18 mouse cellular contexts compared by ENCODE assay signal in genomic region chr16:37519721-37520120, GRCm38 (mm10). TPM values are rescaled to one million over a fixed set of nuclear protein-coding genes. Genes with fewer than 3 reads are reported as not detected.
A peak's percentile ranks its signal among the peaks of the same experiment; 100 is the strongest.
DNase-seq lines count a peak whose midpoint lies in the region; ATAC-seq and TF ChIP-seq lines count a peak whose summit lies in the region.
"Had no signal": no experiment of that assay in that cellular context is flagged by ENCODE, and none has a peak within 500 bp of the region (broad histone marks: within the 10 kb centered on the region; RNA-seq: fewer than 3 reads in every experiment).

No protein-coding gene starts in this region.

- peak overlapping the region; percentile 7; the same call in 1 of the 2 replicates for H3K27ac ChIP-seq in intestine, postnatal 0 days (ENCODE audit: low read depth, low read length)
- no peak overlapping the region for H3K27ac ChIP-seq in intestine, embryonic 16.5 days (ENCODE audit: low read length)
- H3K27ac ChIP-seq in CH12.LX (ENCODE audit: insufficient read depth, low read depth), result peak overlapping the region; percentile 17; the same call in 1 of the 2 replicates

- peaks cover 20% of the 10 kb centered on the region for H3K79me2 ChIP-seq in CH12.LX (replicated peaks; ENCODE audit: control insufficient read depth, extremely low read depth, insufficient read depth, poor library complexity, severe bottlenecking)

- no peak for TF ChIP-seq RAD21 in CH12.LX (IDR thresholded peaks at IDR 0.05; ENCODE audit: low read depth, low read length)

- no peak for ATAC-seq in intestine, postnatal 0 days
- no peak for ATAC-seq in intestine, embryonic 16.5 days
- ATAC-seq: activated CD4-positive, CD25-positive, alpha-beta regulatory T cell, adult 4 months; CD4-positive, CD25-positive, alpha-beta regulatory T cell, adult 4 months; Patski had no signal

- peak; percentile 61 for TF ChIP-seq POLR2A in CH12.LX (IDR thresholded peaks at IDR 0.05; ENCODE audit: low read depth, low read length)

- dilution Hi-C loops in CH12.LX (cut with MboI; ENCODE audit: extremely low pct_ligation_motif_present, extremely low pct_unique_long_range_greater_than_20kb, low sequenced_read_pairs), result no loop called here

- H3K36me3 ChIP-seq in intestine, postnatal 0 days (ENCODE audit: control insufficient read depth, insufficient read depth), result peaks cover 38% of the 10 kb centered on the region
- peaks cover 16% of the 10 kb centered on the region for H3K36me3 ChIP-seq in intestine, embryonic 16.5 days (ENCODE audit: control insufficient read depth, insufficient read depth, low read length)
- H3K36me3 ChIP-seq in CH12.LX (replicated peaks in 1 of 2; ENCODE audit: control insufficient read depth in 1 of 2, insufficient read depth in 1 of 2, low read length in 1 of 2), result peaks cover 61 to 94% of the 10 kb centered on the region in 2 experiments

- no peak for DNase-seq in CH12.LX (ENCODE audit: extremely low read depth)
- no peak for DNase-seq in left cerebral cortex, adult 11 months (ENCODE audit: low spot score)
- DNase-seq: adrenal gland, adult 2 months; adrenal gland, adult 8-10 months; adrenal gland, postnatal 10 days; adrenal gland, postnatal 14 days; adrenal gland, postnatal 25 days; adrenal gland, postnatal 36 days; B cell, adult 2 months; cerebellum, adult 11 months; cerebellum, adult 11-12 months; cerebellum, adult 18-20 months; cerebellum, adult 2 months had no signal

- no peak overlapping the region for H3K4me2 ChIP-seq in intestine, postnatal 0 days (replicated peaks; ENCODE audit: low read depth)
- H3K4me2 ChIP-seq in intestine, embryonic 16.5 days (ENCODE audit: low read depth, low read length), result no peak overlapping the region
- H3K4me2 ChIP-seq in CH12.LX (ENCODE audit: insufficient read depth, low read depth, poor library complexity, severe bottlenecking), result no peak overlapping the region

- 78% methylated on average over 1 of the region's 1 CpGs for WGBS in intestine, postnatal 0 days
- WGBS in intestine, embryonic 16.5 days, result 97% methylated on average over 1 of the region's 1 CpGs

- TF ChIP-seq CTCF in intestine, postnatal 0 days (IDR thresholded peaks at IDR 0.05; ENCODE audit: low read depth), result no peak
- no peak for TF ChIP-seq CTCF in CH12.LX (conservative IDR thresholded peaks at IDR 0.05 in 1 of 2, IDR thresholded peaks at IDR 0.05 in 1 of 2; ENCODE audit: low read depth in 2 of 2, low read length in 2 of 2)

- no peak overlapping the region for H3K4me3 ChIP-seq in intestine, postnatal 0 days (ENCODE audit: low read depth, low read length)
- no peak overlapping the region for H3K4me3 ChIP-seq in intestine, embryonic 16.5 days (ENCODE audit: low read length)
- no peak overlapping the region for H3K4me3 ChIP-seq in CH12.LX (replicated peaks in 1 of 3; ENCODE audit: low read depth in 2 of 3, low read length in 2 of 3, poor library complexity in 1 of 3)

- H3K4me1 ChIP-seq in intestine, postnatal 0 days (replicated peaks; ENCODE audit: control insufficient read depth, insufficient read depth, low read length), result no peaks in the 10 kb centered on the region
- no peaks in the 10 kb centered on the region for H3K4me1 ChIP-seq in intestine, embryonic 16.5 days (ENCODE audit: control insufficient read depth, insufficient read depth, low read length)
- H3K4me1 ChIP-seq in CH12.LX (ENCODE audit: control insufficient read depth in 1 of 2, insufficient read depth in 2 of 2), result peaks cover 3 to 11% of the 10 kb centered on the region in 2 experiments; a peak in 2 of 4 replicates

- in situ Hi-C loops in CH12.LX (cut with MboI; ENCODE audit: low pct_ligation_motif_present, low pct_unique_long_range_greater_than_20kb, low sequenced_read_pairs), result no loop called here

- H3K27me3 ChIP-seq in intestine, postnatal 0 days (replicated peaks; ENCODE audit: control insufficient read depth, insufficient read depth, low read length), result no peaks in the 10 kb centered on the region
- H3K27me3 ChIP-seq in intestine, embryonic 16.5 days (replicated peaks; ENCODE audit: control insufficient read depth, insufficient read depth, low read length), result no peaks in the 10 kb centered on the region
- no peaks in the 10 kb centered on the region for H3K27me3 ChIP-seq in CH12.LX (replicated peaks)
- H3K27me3 ChIP-seq: Patski had no signal

- no peaks in the 10 kb centered on the region for H3K9me3 ChIP-seq in intestine, postnatal 0 days (ENCODE audit: control insufficient read depth)
- peaks cover 4% of the 10 kb centered on the region; the same call in 1 of the 2 replicates for H3K9me3 ChIP-seq in intestine, embryonic 16.5 days (ENCODE audit: control insufficient read depth, low read length)
- peaks cover 14% of the 10 kb centered on the region for H3K9me3 ChIP-seq in CH12.LX (replicated peaks; ENCODE audit: low read length)

- no peak overlapping the region for H3K9ac ChIP-seq in intestine, postnatal 0 days (ENCODE audit: low read depth, low read length)
- H3K9ac ChIP-seq in intestine, embryonic 16.5 days (ENCODE audit: low read depth, low read length), result no peak overlapping the region
- no peak overlapping the region for H3K9ac ChIP-seq in CH12.LX (ENCODE audit: insufficient read depth, low read depth)

- TF ChIP-seq EP300 in CH12.LX (IDR thresholded peaks at IDR 0.05; ENCODE audit: low read length), result no peak

TF ChIP-seq in CH12.LX, 34 proteins besides CTCF, POLR2A, EP300 and RAD21:
- TF ChIP-seq IRF4 (IDR thresholded peaks at IDR 0.05; ENCODE audit: low read depth, low read length) (no peak), USF1 (IDR thresholded peaks at IDR 0.05; ENCODE audit: low read depth, low read length) (no peak), SMC3 (IDR thresholded peaks at IDR 0.05; ENCODE audit: low read depth, low read length) (no peak), ZMIZ1 (IDR thresholded peaks at IDR 0.05; ENCODE audit: low read depth, low read length) (0 out of 2 replicates have a peak, but pooled peaks have one; percentile 62), MAFK (IDR thresholded peaks at IDR 0.05; ENCODE audit: insufficient replicate concordance, low read length) (no peak), CHD2 (IDR thresholded peaks at IDR 0.05; ENCODE audit: low read length) (peak; percentile 60; the same call in 1 of the 2 replicates), ZC3H11A (IDR thresholded peaks at IDR 0.05; ENCODE audit: low read depth, low read length) (no peak), JUN (IDR thresholded peaks at IDR 0.05; ENCODE audit: insufficient read depth, low read depth, low read length) (no peak), MEF2A (IDR thresholded peaks at IDR 0.05; ENCODE audit: borderline replicate concordance, low read depth, low read length) (no peak), MAX (IDR thresholded peaks at IDR 0.05; ENCODE audit: low read length) (no peak), ETS1 (conservative IDR thresholded peaks at IDR 0.05; ENCODE audit: low read depth, low read length) (no peak)
TF ChIP-seq in CH12.LX: peak in this region for 2.

RNA-seq across cellular contexts. Expression of gene Gtf2e1, which starts 19.9 kb away (rescaled TPM):
- polyA plus RNA-seq in intestine, postnatal 0 days (2015; fragmentation: Nextera tagmentation; extraction: Ambion mirVana), result 9.7 and 10.6 TPM in 2 replicates
- 16.4 and 17.3 TPM in 2 replicates for polyA plus RNA-seq in intestine, embryonic 16.5 days (2015; fragmentation: Nextera tagmentation; extraction: Ambion mirVana)
- total RNA-seq in CH12.LX (2012; rRNA removed), result 29.5 and 39.5 TPM in 2 replicates
- 72.7 and 77.9 TPM in 2 replicates for total RNA-seq in CH12.LX (2014; rRNA removed)
- polyA plus RNA-seq in CH12.LX (2012; ENCODE audit: insufficient read length, low read depth), result 52.2 and 56.0 TPM in 2 replicates

RNA-seq across cellular contexts. Expression of gene Rabl3, which starts 20.0 kb away (rescaled TPM):
- 25.6 and 27.4 TPM in 2 replicates for polyA plus RNA-seq in intestine, postnatal 0 days (2015; fragmentation: Nextera tagmentation; extraction: Ambion mirVana)
- polyA plus RNA-seq in intestine, embryonic 16.5 days (2015; fragmentation: Nextera tagmentation; extraction: Ambion mirVana), result 30.2 and 31.0 TPM in 2 replicates
- total RNA-seq in CH12.LX (2012; rRNA removed) (12.3 and 14.4 TPM in 2 replicates), CH12.LX (2014; rRNA removed) (19.0 and 19.8 TPM in 2 replicates)
- polyA plus RNA-seq in CH12.LX (2012; ENCODE audit: insufficient read length, low read depth), result 34.9 and 36.8 TPM in 2 replicates
